Mouse (Mus musculus): ENCODE measurements at regions not wholly inside any gene's neighbourhood (a gene's known extent, or its start where the extent isn't known, plus 50 kb on each side); places are given as distances from the start of the nearest gene placed in this dataset.
A peak's percentile ranks its signal among the peaks of the same experiment; 100 is the strongest.

DNA sequence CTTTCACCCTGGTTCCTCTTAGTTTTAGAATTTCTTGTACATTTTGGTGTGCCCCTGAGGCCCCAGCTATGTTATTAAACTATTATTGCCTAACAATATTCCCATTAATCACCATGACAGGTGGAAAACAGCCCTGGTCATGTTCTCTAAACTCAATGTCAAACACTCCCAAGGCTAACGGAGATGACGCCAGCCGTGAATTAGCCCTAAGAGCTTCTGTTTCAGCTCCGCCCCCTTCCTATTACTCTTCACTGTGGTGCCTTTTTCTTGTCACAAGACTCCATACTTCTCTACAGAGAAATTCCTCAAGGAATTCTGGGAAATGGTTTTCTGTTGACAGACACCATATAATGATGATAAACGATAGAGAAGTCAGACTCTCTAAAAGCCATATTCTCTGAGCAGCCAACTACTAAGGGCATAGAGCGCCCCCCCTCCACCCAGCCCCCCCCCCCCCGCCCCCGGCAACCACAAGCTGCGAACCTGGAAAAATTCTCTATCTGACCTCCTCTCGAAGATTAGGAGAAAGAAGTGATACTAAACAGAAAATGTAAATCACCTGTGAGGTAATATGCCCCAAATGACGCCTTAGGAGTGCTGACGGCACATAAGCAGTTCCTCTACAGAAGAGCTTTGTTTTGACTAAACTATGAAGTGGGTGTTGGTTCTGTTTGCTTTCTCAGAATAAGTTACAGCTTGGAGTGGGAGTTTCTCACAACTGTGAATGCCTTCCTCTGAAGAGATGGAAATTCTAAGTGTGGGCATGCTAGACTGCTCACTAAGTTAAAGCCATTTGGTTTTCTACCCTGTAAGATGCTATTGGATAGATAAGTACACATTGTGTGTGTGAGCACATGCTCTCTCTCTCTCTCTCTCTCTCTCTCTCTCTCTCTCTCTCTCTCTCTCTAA lies 76.8 kb upstream of the Sfrp2 start:
- no peak for DNase-seq (ENCODE audit: low spot score)

- DNase-seq (ENCODE audit: low spot score) = peak; percentile 20
Measured at GRCm38 (mm10) chr3:83694505-83694904, 71.6 kb upstream of the Sfrp2 start.

- DNase-seq (ENCODE audit: low spot score) = no peak
Measured at GRCm38 (mm10) chr3:83699751-83700150, 66.4 kb upstream of the Sfrp2 start.

DNA sequence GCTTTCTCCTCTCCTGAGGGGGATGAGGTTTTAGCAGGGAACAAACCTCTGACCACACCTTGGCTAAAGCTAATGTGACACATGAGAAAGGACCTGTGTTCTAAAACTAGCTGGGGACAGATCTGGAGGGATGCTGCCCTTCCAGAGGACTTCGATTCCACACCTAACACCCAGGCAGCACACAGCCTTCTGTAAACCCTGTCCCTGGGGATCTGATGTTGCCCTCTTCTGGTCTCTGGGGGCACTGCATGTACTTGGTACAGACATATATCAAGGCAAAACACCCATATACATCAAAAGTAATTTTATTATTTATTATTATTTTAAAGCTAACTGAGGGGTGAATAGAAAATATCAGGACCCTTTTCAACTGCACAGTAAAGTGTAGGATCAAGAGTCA lies 65.0 kb upstream of the Sfrp2 start:
- DNase-seq (ENCODE audit: low spot score) = peak; percentile 26

- DNase-seq (ENCODE audit: low spot score) = no peak
Measured at GRCm38 (mm10) chr3:83704559-83704958, 61.6 kb upstream of the Sfrp2 start.

DNA sequence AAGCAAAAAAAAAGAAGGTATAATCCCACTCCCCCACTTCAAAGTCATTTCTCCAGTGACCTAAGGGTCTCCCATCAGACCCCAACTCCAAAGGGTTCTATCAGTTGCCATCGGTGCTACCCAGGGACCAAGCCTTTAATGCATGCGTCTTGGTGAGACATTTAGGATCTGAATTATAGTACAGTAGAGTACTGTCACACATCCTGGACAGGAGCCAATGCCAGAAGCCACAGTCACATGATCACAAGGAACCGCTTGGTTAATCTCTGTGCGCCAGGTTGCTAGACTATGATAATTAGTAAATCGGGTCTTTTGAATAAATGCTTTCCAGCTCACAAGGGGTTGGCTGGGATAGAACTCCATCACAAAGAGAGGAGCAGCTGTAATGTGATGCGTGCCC lies 60.9 kb upstream of the Sfrp2 start:
- no peak for DNase-seq (ENCODE audit: low spot score)

- DNase-seq (ENCODE audit: low spot score) = peak; percentile 18
Measured at GRCm38 (mm10) chr3:83706531-83707243, 59.4 kb upstream of the Sfrp2 start.

- DNase-seq (ENCODE audit: low spot score) = no peak
Measured at GRCm38 (mm10) chr3:83707278-83707677, 58.8 kb upstream of the Sfrp2 start.

DNA sequence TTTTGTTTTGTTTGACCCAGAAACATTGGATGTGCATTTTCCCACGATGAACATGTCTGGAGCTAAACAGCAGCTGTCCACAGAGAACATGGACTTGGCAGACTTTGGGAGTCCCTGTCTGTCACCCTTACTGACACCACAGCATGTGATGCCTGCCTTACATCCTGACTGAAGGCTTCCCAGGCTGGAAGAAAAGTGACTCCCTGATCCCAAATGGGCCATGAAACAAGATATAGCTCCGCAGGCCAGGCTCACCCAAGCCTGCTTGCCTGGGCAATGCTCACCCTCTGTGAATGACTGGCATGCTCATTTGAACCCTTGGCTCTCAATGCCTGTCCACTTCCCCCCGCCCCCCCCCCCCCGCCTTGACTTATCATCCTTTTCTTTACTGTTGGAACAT lies 57.1 kb upstream of the Sfrp2 start:
- no peak for DNase-seq (ENCODE audit: low spot score)

DNA sequence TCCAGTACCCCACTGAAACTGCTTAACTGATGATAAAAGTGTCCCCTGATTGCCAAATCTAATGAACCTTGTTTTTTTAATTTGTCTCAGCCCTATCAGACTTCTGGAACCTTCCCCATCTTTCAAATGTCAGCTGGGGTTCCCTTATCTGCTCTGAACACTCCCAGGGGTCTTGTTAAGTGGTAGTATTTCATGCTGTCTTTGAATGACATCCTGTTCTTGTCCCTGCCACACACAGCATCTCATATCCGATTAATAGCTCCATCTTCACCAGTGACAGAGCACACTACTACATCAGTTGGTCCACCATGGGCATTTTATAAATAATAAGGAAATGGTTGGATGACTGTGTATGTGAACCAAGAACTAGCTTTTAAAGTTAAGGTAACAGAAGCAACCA lies 56.6 kb upstream of the Sfrp2 start:
- DNase-seq (ENCODE audit: low spot score) = no peak

GRCm38 (mm10) chr3:83710995-83711541 lies 55.1 kb upstream of the Sfrp2 start:
- DNase-seq (ENCODE audit: low spot score) = no peak

- no peak for DNase-seq (ENCODE audit: low spot score)
Measured at GRCm38 (mm10) chr3:83712355-83712754, 53.8 kb upstream of the Sfrp2 start.

GRCm38 (mm10) chr3:83714572-83714971 lies 51.5 kb upstream of the Sfrp2 start:
- no peak for DNase-seq (ENCODE audit: low spot score)

Data from urinary bladder, postnatal 14 days (tissue).